Mouse (Mus musculus) monocyte, adult 2 months (primary cell): ENCODE measurements around the gene Inafm1.
"Not testable (repeated sequence)": the region's sequence is repeated elsewhere in the genome, so short reads cannot be mapped to it uniquely, and the experiment has no call there.

Experiments used
- DNase-seq, 2 experiments: peaks; one replicate each; pipeline ENCODE4 v3.0.0; 2022; ENCODE audit warnings: low spot score in 2 of 2, low read depth in 1 of 2

Inafm1 gene

GRCm38 (mm10) chr7:16273081-16273765, at the start of gene Inafm1:
Gene Inafm1, minus strand, starts transcription at chr7:16273617.
- DNase-seq = peak in 1 of 2 experiments; percentile 65

- DNase-seq = no peak
Observed at GRCm38 (mm10) chr7:16320479-16320878, 47.1 kb upstream of the Inafm1 start.

- DNase-seq = no peak
Observed at GRCm38 (mm10) chr7:16319216-16319615, 45.8 kb upstream of the Inafm1 start.

- DNase-seq = no peak
Observed at GRCm38 (mm10) chr7:16317094-16317493, 43.7 kb upstream of the Inafm1 start.

GRCm38 (mm10) chr7:16315222-16315759, 41.9 kb upstream of the Inafm1 start:
- no peak for DNase-seq

GRCm38 (mm10) chr7:16314221-16314775, 40.9 kb upstream of the Inafm1 start:
- DNase-seq = no peak

GRCm38 (mm10) chr7:16313481-16314220, 40.2 kb upstream of the Inafm1 start:
- DNase-seq = peak; percentile 60 to 81

- peak; percentile 83 to 84 for DNase-seq
Observed at GRCm38 (mm10) chr7:16312672-16313311, 39.4 kb upstream of the Inafm1 start.

- DNase-seq = peak in 1 of 2 experiments; percentile 43
Observed at GRCm38 (mm10) chr7:16312011-16312671, 38.7 kb upstream of the Inafm1 start.

- DNase-seq = peak in 1 of 2 experiments; percentile 46
Observed at GRCm38 (mm10) chr7:16311453-16312004, 38.1 kb upstream of the Inafm1 start.

GRCm38 (mm10) chr7:16310521-16311452, 37.4 kb upstream of the Inafm1 start:
- DNase-seq = peak in 1 of 2 experiments; percentile 9

- peak in 1 of 2 experiments; percentile 85 for DNase-seq
Observed at GRCm38 (mm10) chr7:16310020-16310520, 36.7 kb upstream of the Inafm1 start.

GRCm38 (mm10) chr7:16309318-16310019, 36.1 kb upstream of the Inafm1 start:
- DNase-seq = peak; percentile 71 to 92

- DNase-seq = peak in 1 of 2 experiments; percentile 51
Observed at GRCm38 (mm10) chr7:16308555-16309317, 35.3 kb upstream of the Inafm1 start.

GRCm38 (mm10) chr7:16308093-16308492, 34.7 kb upstream of the Inafm1 start, which contains the start of gene Bbc3:
Gene Bbc3, plus strand, starts transcription at chr7:16308393.
- DNase-seq = not testable (repeated sequence)

- DNase-seq = not testable (repeated sequence)
Observed at GRCm38 (mm10) chr7:16307141-16307540, 33.7 kb upstream of the Inafm1 start.

- DNase-seq = peak in 1 of 2 experiments; percentile 58
Observed at GRCm38 (mm10) chr7:16299419-16300035, 26.1 kb upstream of the Inafm1 start.
